Mouse (Mus musculus) intestine, postnatal 0 days (tissue): Measurements from ENCODE around the gene Gm36210. TPM values are rescaled to one million over a fixed set of nuclear protein-coding genes. Genes with fewer than 3 reads are reported as not detected.

Source experiments
- ATAC-seq: fragments of 200-750 bp; cut with Nextera tagmentation; 2 replicates; pipeline ENCODE4 v1.8.0; 2017; ENCODE audit warnings: mild to moderate bottlenecking, moderate TSS enrichment, moderate library complexity
- H3K27ac ChIP-seq: fragments of 300-500 bp; sonication (generic); 2 replicates; pipeline ENCODE4 v1.5.1; 2014; ENCODE audit warnings: mild to moderate bottlenecking, low read depth, low read length, moderate library complexity
- H3K27me3 ChIP-seq: fragments of 300-500 bp; sonication (generic); replicated peaks from 2 replicates; pipeline ENCODE4 v1.6.1; 2014; ENCODE audit warnings: low read length, mixed read lengths; ENCODE audit not compliant: control insufficient read depth, insufficient read depth
- H3K36me3 ChIP-seq: fragments of 300-500 bp; sonication (generic); 2 replicates; pipeline ENCODE4 v1.6.1; 2014; ENCODE audit warnings: mild to moderate bottlenecking, moderate library complexity; ENCODE audit not compliant: control insufficient read depth, insufficient read depth
- H3K4me1 ChIP-seq: fragments of 300-500 bp; sonication (generic); replicated peaks from 2 replicates; pipeline ENCODE4 v1.6.1; 2014; ENCODE audit warnings: antibody characterized with exemption, low read length, mixed read lengths; ENCODE audit not compliant: control insufficient read depth, insufficient read depth
- H3K4me2 ChIP-seq: fragments of 300-500 bp; sonication (generic); replicated peaks from 2 replicates; pipeline ENCODE4 v1.6.1; 2014; ENCODE audit warnings: low read depth, mild to moderate bottlenecking, moderate library complexity
- H3K4me3 ChIP-seq: fragments of 300-500 bp; sonication (generic); 2 replicates; pipeline ENCODE4 v1.5.1; 2014; ENCODE audit warnings: low read depth, low read length
- H3K9ac ChIP-seq: fragments of 300-500 bp; sonication (generic); 2 replicates; pipeline ENCODE4 v1.6.1; 2014; ENCODE audit warnings: mild to moderate bottlenecking, low read depth, low read length
- H3K9me3 ChIP-seq: fragments of 300-500 bp; sonication (generic); 2 replicates; pipeline ENCODE4 v1.6.1; 2016; ENCODE audit warnings: mixed run types; ENCODE audit not compliant: control insufficient read depth
- CTCF ChIP-seq: sonication (generic); IDR thresholded peaks from 2 replicates; pipeline ENCODE4 v1.5.1; 2016; ENCODE audit warnings: low read depth, mild to moderate bottlenecking, control low read depth, antibody characterized with exemption, moderate library complexity
- WGBS: fragments of 180-500 bp; shearing (Covaris S2); extraction: QIAGEN DNeasy Blood & Tissue Kit; methylation state at CpG from one replicate; pipeline ENCODE4 v1.1.7; 2014; 5-methylcytosine and 5-hydroxymethylcytosine counted together
- polyA plus RNA-seq: library from polyadenylated mRNA; unstranded; fragments of >200 nt; fragmentation: Nextera tagmentation; extraction: Ambion mirVana; gene quantifications from 2 replicates; pipeline ENCODE4 v1.2.1, GENCODE M21; 2015

The Gm36210 gene
- polyA plus RNA-seq, 1 experiment from 2014 or later = not detected

DNA sequence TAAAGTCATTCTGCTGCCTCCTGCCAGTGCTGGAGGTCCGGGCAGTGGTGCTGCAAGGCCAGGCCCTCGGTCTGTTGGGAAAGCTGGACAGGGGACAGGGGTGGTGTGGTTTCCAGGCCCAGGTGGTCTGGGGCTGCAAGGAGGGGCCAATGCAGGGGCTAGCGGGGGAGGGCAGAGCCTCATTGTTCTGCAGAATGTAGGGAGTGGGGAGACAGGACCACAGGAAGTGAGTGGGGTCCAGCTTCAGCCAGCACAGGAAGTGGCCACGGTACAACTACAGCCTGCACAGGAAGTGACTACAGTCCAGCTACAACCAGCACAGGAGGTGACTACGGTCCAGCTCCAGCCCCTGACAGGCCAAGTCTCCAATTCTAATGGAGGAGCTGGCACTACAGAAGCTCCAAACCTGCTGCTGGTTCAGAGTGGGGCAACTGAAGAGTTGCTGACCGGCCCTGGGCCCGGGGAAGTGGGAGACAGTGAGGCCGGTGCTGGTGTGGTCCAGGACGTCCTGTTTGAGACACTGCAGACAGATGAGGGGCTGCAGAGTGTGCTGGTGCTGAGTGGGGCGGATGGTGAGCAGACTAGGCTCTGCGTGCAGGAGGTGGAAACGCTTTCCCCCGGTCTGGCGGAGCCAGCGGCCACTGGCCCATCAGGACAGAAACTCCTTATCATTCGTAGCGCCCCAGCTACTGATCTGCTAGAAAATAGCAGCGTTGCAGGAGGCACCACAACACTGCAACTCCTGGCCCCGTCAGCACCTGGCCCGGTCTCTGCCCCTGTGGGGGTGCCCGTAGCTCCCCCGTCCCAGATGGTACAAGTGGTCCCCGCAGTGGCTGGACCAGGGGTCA is 14.9 kb upstream of the Gm36210 start:
- 0 out of 2 replicates have a peak overlapping the region, but pooled peaks have one; percentile 17 for H3K4me2 ChIP-seq
- no peaks in the 10 kb centered on the region for H3K9me3 ChIP-seq
- no peak overlapping the region for H3K4me3 ChIP-seq
- no peak overlapping the region for H3K27ac ChIP-seq
- no peak for ATAC-seq
- H3K9ac ChIP-seq = no peak overlapping the region
- H3K36me3 ChIP-seq = peaks cover 36% of the 10 kb centered on the region
- 0 out of 2 replicates have a peak, but pooled peaks cover 12% of the 10 kb centered on the region for H3K4me1 ChIP-seq
- TF ChIP-seq CTCF = no peak
- WGBS = 65% methylated on average over 23 of the region's 23 CpGs
- 0 out of 2 replicates have a peak, but pooled peaks cover 6% of the 10 kb centered on the region for H3K27me3 ChIP-seq

- ATAC-seq = no peak
Measured at GRCm38 (mm10) chr7:4920496-4920895, 14.2 kb upstream of the Gm36210 start.

DNA sequence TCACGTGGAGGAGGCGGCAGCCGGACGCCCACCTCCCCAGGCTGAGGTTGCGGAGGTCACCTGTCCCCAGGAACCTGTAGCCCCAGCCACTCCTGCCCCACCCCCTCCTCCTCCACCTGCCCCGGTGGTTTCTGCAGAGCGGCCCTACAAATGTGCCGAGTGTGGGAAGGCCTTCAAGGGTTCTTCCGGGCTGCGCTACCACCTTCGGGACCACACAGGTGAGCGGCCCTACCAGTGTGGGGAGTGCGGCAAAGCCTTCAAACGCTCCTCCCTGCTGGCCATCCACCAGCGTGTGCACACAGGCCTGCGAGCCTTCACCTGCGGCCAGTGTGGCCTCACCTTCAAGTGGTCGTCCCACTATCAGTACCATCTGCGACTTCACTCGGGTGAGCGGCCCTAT is 13.7 kb upstream of the Gm36210 start:
- no peak for ATAC-seq

More at GRCm38 (mm10) chr7:4920496-4920895, 14.2 kb upstream of the Gm36210 start:
- H3K9ac ChIP-seq = no peak overlapping the region
- peaks cover 36% of the 10 kb centered on the region for H3K36me3 ChIP-seq
- H3K27me3 ChIP-seq = 0 out of 2 replicates have a peak, but pooled peaks cover 6% of the 10 kb centered on the region
- WGBS = 90% methylated on average over 19 of the region's 19 CpGs
- no peak overlapping the region for H3K4me3 ChIP-seq
- H3K27ac ChIP-seq = no peak overlapping the region
- no peak for TF ChIP-seq CTCF
- H3K4me2 ChIP-seq = no peak overlapping the region
- no peaks in the 10 kb centered on the region for H3K9me3 ChIP-seq
- H3K4me1 ChIP-seq = 0 out of 2 replicates have a peak, but pooled peaks cover 12% of the 10 kb centered on the region

DNA sequence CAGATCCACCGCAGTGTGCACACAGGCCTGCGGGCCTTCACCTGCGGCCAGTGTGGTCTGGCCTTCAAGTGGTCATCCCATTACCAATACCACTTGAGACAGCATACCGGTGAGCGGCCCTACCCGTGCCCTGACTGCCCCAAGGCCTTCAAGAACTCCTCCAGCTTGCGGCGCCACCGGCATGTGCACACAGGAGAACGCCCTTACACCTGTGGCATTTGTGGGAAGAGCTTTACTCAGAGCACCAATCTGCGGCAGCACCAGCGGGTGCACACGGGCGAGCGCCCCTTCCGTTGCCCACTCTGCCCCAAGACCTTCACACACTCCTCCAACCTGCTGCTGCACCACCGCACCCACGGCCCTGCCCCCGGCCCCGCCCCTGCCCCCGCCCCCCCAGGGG is 12.8 kb upstream of the Gm36210 start:
- Histone ChIP-seq H3K4me3 (no peak overlapping the region), H3K36me3 (peaks cover 36% of the 10 kb centered on the region), H3K27ac (no peak overlapping the region), H3K27me3 (0 out of 2 replicates have a peak, but pooled peaks cover 6% of the 10 kb centered on the region), H3K4me1 (0 out of 2 replicates have a peak, but pooled peaks cover 10% of the 10 kb centered on the region), H3K9ac (no peak overlapping the region), H3K4me2 (no peak overlapping the region), H3K9me3 (no peaks in the 10 kb centered on the region)
- TF ChIP-seq CTCF = no peak
- WGBS = 80% methylated on average over 21 of the region's 21 CpGs
- ATAC-seq = no peak

More for the DNA sequence above, 13.7 kb upstream of the Gm36210 start:
- H3K9ac ChIP-seq = no peak overlapping the region
- H3K27me3 ChIP-seq = 0 out of 2 replicates have a peak, but pooled peaks cover 6% of the 10 kb centered on the region
- H3K4me3 ChIP-seq = no peak overlapping the region
- no peak for TF ChIP-seq CTCF
- H3K4me1 ChIP-seq = 0 out of 2 replicates have a peak, but pooled peaks cover 12% of the 10 kb centered on the region
- peaks cover 36% of the 10 kb centered on the region for H3K36me3 ChIP-seq
- H3K9me3 ChIP-seq = no peaks in the 10 kb centered on the region
- H3K4me2 ChIP-seq = no peak overlapping the region
- no peak overlapping the region for H3K27ac ChIP-seq
- 91% methylated on average over 21 of the region's 21 CpGs for WGBS

GRCm38 (mm10) chr7:4918681-4919080 is 12.4 kb upstream of the Gm36210 start:
- H3K4me1 ChIP-seq = 0 out of 2 replicates have a peak, but pooled peaks cover 8% of the 10 kb centered on the region
- no peak overlapping the region for H3K9ac ChIP-seq
- peaks cover 36% of the 10 kb centered on the region for H3K36me3 ChIP-seq
- H3K4me3 ChIP-seq = no peak overlapping the region
- ATAC-seq = no peak
- 92% methylated on average over 15 of the region's 15 CpGs for WGBS
- no peaks in the 10 kb centered on the region for H3K9me3 ChIP-seq
- H3K4me2 ChIP-seq = no peak overlapping the region
- no peak overlapping the region for H3K27ac ChIP-seq
- no peak for TF ChIP-seq CTCF
- H3K27me3 ChIP-seq = 0 out of 2 replicates have a peak, but pooled peaks cover 6% of the 10 kb centered on the region

- H3K27ac ChIP-seq = no peak overlapping the region
- peaks cover 36% of the 10 kb centered on the region for H3K36me3 ChIP-seq
- no peaks in the 10 kb centered on the region for H3K27me3 ChIP-seq
- TF ChIP-seq CTCF = no peak
- H3K4me2 ChIP-seq = no peak overlapping the region
- no peak overlapping the region for H3K4me3 ChIP-seq
- no peak overlapping the region for H3K9ac ChIP-seq
- WGBS = 98% methylated on average over 2 of the region's 2 CpGs
- H3K4me1 ChIP-seq = 0 out of 2 replicates have a peak, but pooled peaks cover 4% of the 10 kb centered on the region
- no peaks in the 10 kb centered on the region for H3K9me3 ChIP-seq
- no peak for ATAC-seq
Measured at GRCm38 (mm10) chr7:4917494-4917893, 11.2 kb upstream of the Gm36210 start.
